Mouse (Mus musculus) stomach, postnatal 0 days (tissue): ENCODE results near the gene Pgap2. TPM values are rescaled to one million over a fixed set of nuclear protein-coding genes. Genes with fewer than 3 reads are reported as not detected.
A peak's percentile ranks its signal among the peaks of the same experiment; 100 is the strongest.

ENCODE experiments used
- ATAC-seq: fragments of 200-750 bp; cut with Nextera tagmentation; 2 replicates; pipeline ENCODE4 v1.8.0; 2017; ENCODE audit not compliant: low FRiP score, low TSS enrichment
- DNase-seq: peaks from one replicate; pipeline ENCODE4 v3.0.0-alpha.2; 2016; ENCODE audit warnings: low spot score
- H3K27ac ChIP-seq: fragments of 300-500 bp; sonication (generic); replicated peaks from 2 replicates; pipeline ENCODE4 v1.5.1; 2014; ENCODE audit warnings: mild to moderate bottlenecking, control low read depth
- H3K27me3 ChIP-seq: fragments of 300-500 bp; sonication (generic); 2 replicates; pipeline ENCODE4 v1.6.1; 2014; ENCODE audit warnings: low read length; ENCODE audit not compliant: control insufficient read depth, insufficient read depth
- H3K36me3 ChIP-seq: fragments of 300-500 bp; sonication (generic); 2 replicates; pipeline ENCODE4 v1.6.1; 2014; ENCODE audit warnings: low read length, mixed read lengths; ENCODE audit not compliant: control insufficient read depth, insufficient read depth
- H3K4me1 ChIP-seq: fragments of 300-500 bp; sonication (generic); replicated peaks from 2 replicates; pipeline ENCODE4 v1.6.1; 2014; ENCODE audit warnings: antibody characterized with exemption; ENCODE audit not compliant: control insufficient read depth, insufficient read depth
- H3K4me2 ChIP-seq: fragments of 300-500 bp; sonication (generic); replicated peaks from 2 replicates; pipeline ENCODE4 v1.6.1; 2014; ENCODE audit warnings: low read depth, mild to moderate bottlenecking, control low read depth, moderate library complexity
- H3K4me3 ChIP-seq: fragments of 300-500 bp; sonication (generic); 2 replicates; pipeline ENCODE4 v1.5.1; 2014; ENCODE audit warnings: low read depth, low read length, control low read depth
- H3K9ac ChIP-seq: fragments of 300-500 bp; sonication (generic); 2 replicates; pipeline ENCODE4 v1.6.1; 2014; ENCODE audit warnings: mild to moderate bottlenecking, low read length, control low read depth, mixed read lengths
- H3K9me3 ChIP-seq: fragments of 300-500 bp; sonication (generic); 2 replicates; pipeline ENCODE4 v1.6.1; 2016; ENCODE audit warnings: low read length; ENCODE audit not compliant: control insufficient read depth
- CTCF ChIP-seq: IDR thresholded peaks from 2 replicates; pipeline ENCODE4 v1.5.1; 2016; ENCODE audit warnings: antibody characterized with exemption, low read depth, mild to moderate bottlenecking, moderate library complexity
- EP300 ChIP-seq: optimal IDR thresholded peaks from 2 replicates; pipeline ENCODE3; 2016; ENCODE audit warnings: antibody characterized with exemption
- WGBS: fragments of 180-500 bp; shearing (Covaris S2); extraction: QIAGEN DNeasy Blood & Tissue Kit; methylation state at CpG from one replicate; pipeline ENCODE4 v1.1.7; 2014; 5-methylcytosine and 5-hydroxymethylcytosine counted together
- polyA plus RNA-seq: library from polyadenylated mRNA; unstranded; fragments of >200 nt; fragmentation: Nextera tagmentation; extraction: Ambion mirVana; gene quantifications from 2 replicates; pipeline ENCODE4 v1.2.1, GENCODE M21; 2015

The Pgap2 gene
- polyA plus RNA-seq, 1 experiment from 2014 or later = 88.2 TPM

DNA sequence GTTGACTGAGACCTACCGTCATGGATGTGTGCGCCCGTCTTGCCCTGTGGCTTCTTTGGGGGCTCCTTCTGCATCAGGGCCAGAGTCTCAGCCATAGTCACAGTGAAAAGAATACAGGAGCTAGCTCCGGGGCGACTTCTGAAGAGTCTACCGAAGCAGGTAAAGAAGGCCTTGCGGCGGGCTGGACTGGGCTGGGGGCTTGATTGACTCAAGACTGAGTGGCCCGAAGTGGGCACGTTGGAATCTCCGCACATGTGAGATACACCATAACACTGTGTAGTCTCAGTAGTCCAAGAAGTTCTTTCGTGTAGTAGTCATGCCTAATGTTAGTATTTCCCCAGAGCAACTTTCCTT lies 58.4 kb downstream of the Pgap2 start:
- Histone ChIP-seq H3K9me3 (no peaks in the 10 kb centered on the region), H3K9ac (peak overlapping the region; percentile 78), H3K4me2 (peak overlapping the region; percentile 84), H3K27ac (peak overlapping the region; percentile 49; the same call in 1 of the 2 replicates), H3K27me3 (no peaks in the 10 kb centered on the region), H3K4me3 (peak overlapping the region; percentile 79), H3K36me3 (no peaks in the 10 kb centered on the region), H3K4me1 (peaks cover 7% of the 10 kb centered on the region; the same call in 1 of the 2 replicates)
- WGBS = 6% methylated on average over 12 of the region's 12 CpGs
- TF ChIP-seq EP300 (no peak), CTCF (no peak)
- DNase-seq (no peak), ATAC-seq (no peak)

DNA sequence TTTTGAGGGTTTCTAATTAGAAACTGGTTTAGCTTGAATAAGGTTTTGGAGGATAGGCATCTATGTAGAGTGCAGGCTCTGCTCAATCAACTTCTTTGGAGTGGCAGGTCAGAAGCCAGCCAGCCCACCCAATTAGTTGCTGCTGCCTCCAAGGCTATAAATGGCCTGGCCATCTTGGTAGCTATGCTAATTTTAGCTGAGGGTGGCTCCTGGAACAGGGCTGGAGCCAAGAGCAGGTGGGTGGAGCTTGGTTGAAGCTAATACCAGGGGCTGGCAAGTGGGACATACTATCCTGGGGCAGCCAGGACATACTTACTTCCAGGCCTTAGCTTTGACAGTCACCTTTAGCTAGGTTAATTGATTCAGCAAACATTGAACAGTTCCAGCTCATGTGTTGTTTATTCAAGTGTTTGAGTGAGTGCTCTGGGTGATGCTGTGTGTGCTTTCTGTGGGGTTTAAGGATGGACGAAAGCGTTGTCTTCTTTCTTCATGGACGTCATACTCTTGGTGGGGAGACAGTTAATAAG lies 62.5 kb downstream of the Pgap2 start:
- no peak for DNase-seq

DNA sequence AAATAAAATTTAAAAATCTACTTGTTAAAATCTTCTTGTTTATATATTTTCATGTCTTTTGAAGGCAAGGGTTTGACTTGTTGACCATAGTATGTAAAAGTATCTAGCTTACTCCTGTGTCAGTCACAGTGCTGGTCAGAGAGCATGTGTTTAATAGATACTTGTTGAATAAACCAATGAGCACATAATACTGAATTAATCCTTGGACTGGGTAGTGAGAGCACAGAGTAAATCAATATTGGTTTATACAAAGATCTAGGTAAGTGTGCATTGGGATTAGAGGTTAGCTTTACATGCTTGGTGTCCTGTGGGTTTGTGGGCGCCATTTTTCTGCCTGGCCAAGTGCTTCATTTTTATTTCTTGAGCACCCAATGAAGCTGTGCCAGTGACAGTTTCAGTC lies 71.4 kb downstream of the Pgap2 start:
- H3K4me3 ChIP-seq = no peak overlapping the region
- TF ChIP-seq EP300 (no peak), CTCF (no peak)
- H3K9me3 ChIP-seq = no peaks in the 10 kb centered on the region
- no peaks in the 10 kb centered on the region for H3K4me1 ChIP-seq
- no peaks in the 10 kb centered on the region for H3K27me3 ChIP-seq
- H3K27ac ChIP-seq = no peak overlapping the region
- ATAC-seq (peak; percentile 60; the same call in 1 of the 2 replicates), DNase-seq (no peak)
- WGBS = 72% methylated on average over 1 of the region's 1 CpGs
- H3K4me2 ChIP-seq = no peak overlapping the region
- H3K36me3 ChIP-seq = no peaks in the 10 kb centered on the region
- H3K9ac ChIP-seq = no peak overlapping the region

More for the DNA sequence above, 62.5 kb downstream of the Pgap2 start:
- no peak overlapping the region for H3K4me2 ChIP-seq
- no peak; the same call in 1 of the 2 replicates for ATAC-seq
- H3K27me3 ChIP-seq = no peaks in the 10 kb centered on the region
- no peak overlapping the region for H3K9ac ChIP-seq
- no peak overlapping the region for H3K27ac ChIP-seq
- no peaks in the 10 kb centered on the region for H3K9me3 ChIP-seq
- H3K4me3 ChIP-seq = no peak overlapping the region
- no peak for TF ChIP-seq EP300
- no peak for TF ChIP-seq CTCF
- peaks cover 7% of the 10 kb centered on the region; the same call in 1 of the 2 replicates for H3K4me1 ChIP-seq
- WGBS = 47% methylated on average over 3 of the region's 3 CpGs
- no peaks in the 10 kb centered on the region for H3K36me3 ChIP-seq

DNA sequence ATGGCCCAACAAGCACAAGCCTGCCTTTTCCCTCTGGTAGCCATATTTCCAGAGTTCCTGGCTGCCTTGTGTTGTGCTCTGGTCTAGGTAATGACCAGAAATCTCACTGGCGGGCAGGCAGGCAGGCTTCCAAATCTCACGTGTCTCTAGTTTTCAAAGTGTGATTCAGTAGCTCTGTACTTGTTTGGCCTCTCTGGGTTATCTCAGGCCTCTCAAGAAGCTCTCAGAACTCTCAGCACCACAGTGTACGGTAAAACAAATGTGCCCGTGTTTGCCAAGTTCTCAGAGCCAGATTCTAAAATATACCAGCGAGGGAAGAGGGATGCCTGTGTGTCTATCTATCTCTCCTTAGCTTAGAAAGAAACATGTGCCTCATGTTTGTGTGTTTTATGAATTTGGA lies 72.3 kb downstream of the Pgap2 start:
- H3K4me2 ChIP-seq = no peak overlapping the region
- H3K4me1 ChIP-seq = no peaks in the 10 kb centered on the region
- no peak overlapping the region for H3K27ac ChIP-seq
- no peaks in the 10 kb centered on the region for H3K36me3 ChIP-seq
- 49% methylated on average over 5 of the region's 5 CpGs for WGBS
- no peak overlapping the region for H3K4me3 ChIP-seq
- DNase-seq (peak; percentile 38), ATAC-seq (no peak)
- no peaks in the 10 kb centered on the region for H3K9me3 ChIP-seq
- no peaks in the 10 kb centered on the region for H3K27me3 ChIP-seq
- TF ChIP-seq EP300 = no peak
- no peak for TF ChIP-seq CTCF
- no peak overlapping the region for H3K9ac ChIP-seq

Other genes with a start within 250 kb of the Pgap2 start
- 0.99 and 1.2 TPM in 2 replicates for gene Il18bp, start 191.5 kb upstream of the Pgap2 start, polyA plus RNA-seq
- 18.0 and 18.7 TPM in 2 replicates for gene Rnf121, start 144.7 kb upstream of the Pgap2 start, polyA plus RNA-seq
- gene Xndc1, start 144.7 kb upstream of the Pgap2 start, polyA plus RNA-seq = 7.8 and 8.9 TPM in 2 replicates
- gene Xntrpc, start 144.5 kb upstream of the Pgap2 start, polyA plus RNA-seq = 0.25 and 0.27 TPM in 2 replicates
- 0.11 TPM in 1 of 2 replicates, not detected in the other for gene Trpc2, start 127.1 kb upstream of the Pgap2 start, polyA plus RNA-seq
- 0.25 and 0.38 TPM in 2 replicates for gene Art1, start 108.5 kb upstream of the Pgap2 start, polyA plus RNA-seq
- 0.21 and 0.45 TPM in 2 replicates for gene Art5, start 100.7 kb upstream of the Pgap2 start, polyA plus RNA-seq
- 0.04 TPM in 1 of 2 replicates, not detected in the other for gene Chrna10, start 93.4 kb upstream of the Pgap2 start, polyA plus RNA-seq
- gene Nup98, start within 50 bp of the Pgap2 start, polyA plus RNA-seq = 12.1 and 12.3 TPM in 2 replicates
- 52.1 and 53.1 TPM in 2 replicates for gene Rhog, start 45.8 kb downstream of the Pgap2 start, polyA plus RNA-seq
- 26.4 and 29.5 TPM in 2 replicates for gene Stim1, start 57.6 kb downstream of the Pgap2 start, polyA plus RNA-seq
- 31.2 and 35.7 TPM in 2 replicates for gene Rrm1, start 231.5 kb downstream of the Pgap2 start, polyA plus RNA-seq